Mouse (Mus musculus) heart, postnatal 0 days (tissue): ENCODE data around the gene Rem2.

Experiments used
- CTCF ChIP-seq: IDR thresholded peaks from 2 replicates; pipeline ENCODE4 v1.5.1; 2016; ENCODE audit warnings: antibody characterized with exemption, control low read depth, low read depth
- EP300 ChIP-seq: IDR thresholded peaks from 2 replicates; pipeline ENCODE4 v1.6.1; 2016; ENCODE audit warnings: antibody characterized with exemption, low read depth

GRCm38 (mm10) chr14:54442548-54442947, 33.4 kb upstream of the Rem2 start:
- no peak for TF ChIP-seq CTCF
- TF ChIP-seq EP300, result no peak
